Mouse (Mus musculus): ENCODE measurements around the gene Prkar1b. TPM values are rescaled to one million over a fixed set of nuclear protein-coding genes. Genes with fewer than 3 reads are reported as not detected.

The Prkar1b gene
- total and polyA plus RNA-seq, 2 experiments from 2014 or later, result 303 to 392 TPM

- Histone ChIP-seq H3K9me3 (ENCODE audit: low read length) (no peaks in the 10 kb centered on the region), H3K4me1 (ENCODE audit: insufficient read depth) (no peaks in the 10 kb centered on the region), H3K27ac (ENCODE audit: low read depth, low read length) (no peak overlapping the region), H3K4me2 (ENCODE audit: low read depth) (no peak overlapping the region), H3K4me3 (ENCODE audit: low read depth, low read length) (no peak overlapping the region), H3K9ac (no peak overlapping the region), H3K36me3 (ENCODE audit: insufficient read depth) (peaks cover 34% of the 10 kb centered on the region), H3K27me3 (ENCODE audit: insufficient read depth, low read length) (no peaks in the 10 kb centered on the region)
- ATAC-seq (no peak), DNase-seq (no peak)
- 77% methylated on average over 3 of the region's 3 CpGs for WGBS
- no peak for TF ChIP-seq CTCF (IDR thresholded peaks at IDR 0.05; ENCODE audit: low read depth)
Measured at GRCm38 (mm10) chr5:138977759-138978158, 172.0 kb downstream of the Prkar1b start.

DNA sequence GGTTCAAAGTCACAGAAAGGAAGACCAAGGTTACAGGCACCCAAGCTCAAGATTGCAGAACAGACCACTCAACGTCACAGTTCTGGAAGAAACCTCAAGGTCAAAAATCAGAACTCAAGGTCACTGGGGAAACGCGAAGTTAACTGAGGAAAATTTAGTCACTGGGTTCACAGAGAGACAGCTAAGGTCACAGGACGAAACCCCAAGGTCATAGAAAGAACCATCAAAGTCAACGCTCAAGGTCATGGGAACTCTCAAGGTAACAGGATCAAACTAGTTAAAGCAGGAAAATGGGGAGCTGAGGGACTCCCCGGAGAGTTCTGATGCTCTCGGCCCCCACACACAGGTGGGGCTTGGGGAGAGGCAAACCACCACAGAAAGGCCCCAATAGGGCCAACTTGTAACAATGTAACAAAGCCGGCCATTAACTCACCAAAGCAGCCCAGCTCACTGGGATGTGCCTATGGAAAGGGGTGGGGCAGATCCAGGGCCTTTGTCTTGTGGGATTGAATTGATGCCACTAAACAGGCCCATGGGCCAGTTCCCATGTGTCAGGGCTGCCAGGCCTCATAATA is 174.8 kb downstream of the Prkar1b start:
- no peak for DNase-seq
- no peak for ATAC-seq
- no peaks in the 10 kb centered on the region for H3K4me1 ChIP-seq (ENCODE audit: insufficient read depth)
- 89% methylated on average over 8 of the region's 8 CpGs for WGBS
- no peaks in the 10 kb centered on the region for H3K27me3 ChIP-seq (ENCODE audit: insufficient read depth, low read length)
- H3K4me3 ChIP-seq (ENCODE audit: low read depth, low read length), result no peak overlapping the region
- no peak overlapping the region for H3K9ac ChIP-seq
- no peak overlapping the region for H3K27ac ChIP-seq (ENCODE audit: low read depth, low read length)
- no peak for TF ChIP-seq CTCF (IDR thresholded peaks at IDR 0.05; ENCODE audit: low read depth)
- peaks cover 20% of the 10 kb centered on the region for H3K36me3 ChIP-seq (ENCODE audit: insufficient read depth)
- H3K4me2 ChIP-seq (ENCODE audit: low read depth), result no peak overlapping the region
- H3K9me3 ChIP-seq (ENCODE audit: low read length), result no peaks in the 10 kb centered on the region

- ATAC-seq, result no peak
- no peak overlapping the region for H3K4me3 ChIP-seq (ENCODE audit: low read depth, low read length)
- H3K27me3 ChIP-seq (ENCODE audit: insufficient read depth, low read length), result no peaks in the 10 kb centered on the region
- no peak for DNase-seq
- no peaks in the 10 kb centered on the region for H3K4me1 ChIP-seq (ENCODE audit: insufficient read depth)
- 78% methylated on average over 6 of the region's 6 CpGs for WGBS
- H3K9ac ChIP-seq, result no peak overlapping the region
- H3K27ac ChIP-seq (ENCODE audit: low read depth, low read length), result no peak overlapping the region
- H3K36me3 ChIP-seq (ENCODE audit: insufficient read depth), result peaks cover 6% of the 10 kb centered on the region; the same call in 1 of the 2 replicates
- H3K4me2 ChIP-seq (ENCODE audit: low read depth), result no peak overlapping the region
- H3K9me3 ChIP-seq (ENCODE audit: low read length), result no peaks in the 10 kb centered on the region
- no peak for TF ChIP-seq CTCF (IDR thresholded peaks at IDR 0.05; ENCODE audit: low read depth)
Measured at GRCm38 (mm10) chr5:138973480-138973879, 176.3 kb downstream of the Prkar1b start.

DNA sequence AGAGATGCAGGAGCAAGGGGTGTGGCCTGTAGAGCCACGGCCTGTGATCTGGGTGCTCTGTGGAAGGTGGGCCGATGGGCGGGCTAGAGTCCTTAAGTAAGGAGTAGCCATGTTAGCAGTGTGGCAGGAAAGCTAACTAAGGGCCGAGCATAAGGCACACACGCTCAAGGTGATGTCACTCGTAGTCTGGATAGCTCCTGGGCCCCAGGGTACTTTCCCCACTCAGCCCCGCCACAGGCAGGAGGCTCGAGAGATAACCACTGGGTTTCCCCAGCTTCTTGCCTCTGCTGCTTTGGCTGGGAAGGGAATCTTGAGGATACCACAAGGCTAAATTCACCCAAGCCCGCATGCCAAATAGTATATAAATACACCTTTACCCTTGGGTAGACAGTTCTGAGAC is 178.4 kb downstream of the Prkar1b start:
- Histone ChIP-seq H3K4me1 (ENCODE audit: insufficient read depth) (0 out of 2 replicates have a peak, but pooled peaks cover 2% of the 10 kb centered on the region), H3K36me3 (ENCODE audit: insufficient read depth) (0 out of 2 replicates have a peak, but pooled peaks cover 2% of the 10 kb centered on the region), H3K9me3 (ENCODE audit: low read length) (no peaks in the 10 kb centered on the region), H3K4me3 (ENCODE audit: low read depth, low read length) (no peak overlapping the region), H3K4me2 (ENCODE audit: low read depth) (no peak overlapping the region), H3K27ac (ENCODE audit: low read depth, low read length) (no peak overlapping the region), H3K27me3 (ENCODE audit: insufficient read depth, low read length) (no peaks in the 10 kb centered on the region), H3K9ac (no peak overlapping the region)
- TF ChIP-seq CTCF (IDR thresholded peaks at IDR 0.05; ENCODE audit: low read depth), result no peak
- DNase-seq (no peak), ATAC-seq (no peak)
- 77% methylated on average over 9 of the region's 9 CpGs for WGBS

DNA sequence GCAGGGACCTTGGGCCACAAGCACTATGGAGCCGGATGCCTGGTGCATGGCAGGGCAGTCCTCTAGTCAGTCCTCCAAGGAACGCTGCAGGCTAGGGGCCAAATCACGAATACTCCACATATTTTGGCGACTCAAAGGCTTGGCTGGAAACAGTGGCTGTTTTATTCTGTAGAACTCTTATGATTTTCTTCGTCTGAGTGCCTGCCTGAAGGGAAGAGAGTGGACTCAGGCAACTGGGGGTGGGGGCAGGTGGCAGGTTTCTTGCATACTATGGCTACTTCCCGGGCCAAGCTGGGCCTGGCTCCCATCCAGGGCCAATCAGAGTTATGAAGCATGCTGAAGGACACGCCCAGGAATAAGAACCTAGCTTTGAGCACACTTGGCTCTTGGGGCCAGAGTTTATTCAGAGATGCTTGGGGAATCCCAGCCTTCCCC is 179.7 kb downstream of the Prkar1b start:
- Histone ChIP-seq H3K4me3 (ENCODE audit: low read depth, low read length) (no peak overlapping the region), H3K4me1 (ENCODE audit: insufficient read depth) (peaks cover 8% of the 10 kb centered on the region; the same call in 1 of the 2 replicates), H3K4me2 (ENCODE audit: low read depth) (no peak overlapping the region), H3K9ac (no peak overlapping the region), H3K27ac (ENCODE audit: low read depth, low read length) (no peak overlapping the region), H3K36me3 (ENCODE audit: insufficient read depth) (no peaks in the 10 kb centered on the region), H3K27me3 (ENCODE audit: insufficient read depth, low read length) (no peaks in the 10 kb centered on the region), H3K9me3 (ENCODE audit: low read length) (no peaks in the 10 kb centered on the region)
- 36% methylated on average over 7 of the region's 7 CpGs for WGBS
- DNase-seq (no peak), ATAC-seq (no peak)
- no peak for TF ChIP-seq CTCF (IDR thresholded peaks at IDR 0.05; ENCODE audit: low read depth)

Other genes starting within 250 kb of the Prkar1b start
- gene Pdgfa, start 152.6 kb downstream of the Prkar1b start, total RNA-seq (2014; rRNA removed), result 57.8 and 63.4 TPM in 2 replicates
- gene Pdgfa, start 152.6 kb downstream of the Prkar1b start, polyA plus RNA-seq (2015; fragmentation: Nextera tagmentation; extraction: Ambion mirVana), result 43.3 and 47.8 TPM in 2 replicates
- 9.4 and 12.5 TPM in 2 replicates for gene Dnaaf5, start 222 bp upstream of the Prkar1b start, total RNA-seq (2014; rRNA removed)
- gene Dnaaf5, start 222 bp upstream of the Prkar1b start, polyA plus RNA-seq (2015; fragmentation: Nextera tagmentation; extraction: Ambion mirVana), result 2.0 and 2.6 TPM in 2 replicates
- 72.6 and 84.8 TPM in 2 replicates for gene Sun1, start 50.6 kb upstream of the Prkar1b start, total RNA-seq (2014; rRNA removed)
- gene Sun1, start 50.6 kb upstream of the Prkar1b start, polyA plus RNA-seq (2015; fragmentation: Nextera tagmentation; extraction: Ambion mirVana), result 22.7 and 34.5 TPM in 2 replicates
- gene Get4, start 102.3 kb upstream of the Prkar1b start, total RNA-seq (2014; rRNA removed), result 46.2 and 48.8 TPM in 2 replicates
- gene Get4, start 102.3 kb upstream of the Prkar1b start, polyA plus RNA-seq (2015; fragmentation: Nextera tagmentation; extraction: Ambion mirVana), result 139 and 156 TPM in 2 replicates
- 188 and 200 TPM in 2 replicates for gene Adap1, start 175.6 kb upstream of the Prkar1b start, total RNA-seq (2014; rRNA removed)
- 114 and 128 TPM in 2 replicates for gene Adap1, start 175.6 kb upstream of the Prkar1b start, polyA plus RNA-seq (2015; fragmentation: Nextera tagmentation; extraction: Ambion mirVana)
- 108 and 109 TPM in 2 replicates for gene Cox19, start 201.4 kb upstream of the Prkar1b start, total RNA-seq (2014; rRNA removed)
- gene Cox19, start 201.4 kb upstream of the Prkar1b start, polyA plus RNA-seq (2015; fragmentation: Nextera tagmentation; extraction: Ambion mirVana), result 85.7 and 91.1 TPM in 2 replicates
- not detected in 2 replicates for gene Cyp2w1, start 202.6 kb upstream of the Prkar1b start, total RNA-seq (2014; rRNA removed)
- gene Cyp2w1, start 202.6 kb upstream of the Prkar1b start, polyA plus RNA-seq (2015; fragmentation: Nextera tagmentation; extraction: Ambion mirVana), result not detected in 2 replicates
- 3.2 and 3.3 TPM in 2 replicates for gene Gpr146, start 227.7 kb upstream of the Prkar1b start, total RNA-seq (2014; rRNA removed)
- gene Gpr146, start 227.7 kb upstream of the Prkar1b start, polyA plus RNA-seq (2015; fragmentation: Nextera tagmentation; extraction: Ambion mirVana), result 2.4 and 2.8 TPM in 2 replicates